Mouse (Mus musculus) stomach, adult 2 months (tissue): ENCODE results near the gene Lad1. TPM values are rescaled to one million over a fixed set of nuclear protein-coding genes. Genes with fewer than 3 reads are reported as not detected.

Source experiments
- polyA plus RNA-seq: library from polyadenylated mRNA; depleted of rRNA; stranded (reverse); fragments of >200 nt; gene quantifications from 2 replicates; pipeline ENCODE4 v1.2.3, GENCODE M21; 2012; rRNA removed

The Lad1 gene
- 140 and 153 TPM in 2 replicates for polyA plus RNA-seq

DNA sequence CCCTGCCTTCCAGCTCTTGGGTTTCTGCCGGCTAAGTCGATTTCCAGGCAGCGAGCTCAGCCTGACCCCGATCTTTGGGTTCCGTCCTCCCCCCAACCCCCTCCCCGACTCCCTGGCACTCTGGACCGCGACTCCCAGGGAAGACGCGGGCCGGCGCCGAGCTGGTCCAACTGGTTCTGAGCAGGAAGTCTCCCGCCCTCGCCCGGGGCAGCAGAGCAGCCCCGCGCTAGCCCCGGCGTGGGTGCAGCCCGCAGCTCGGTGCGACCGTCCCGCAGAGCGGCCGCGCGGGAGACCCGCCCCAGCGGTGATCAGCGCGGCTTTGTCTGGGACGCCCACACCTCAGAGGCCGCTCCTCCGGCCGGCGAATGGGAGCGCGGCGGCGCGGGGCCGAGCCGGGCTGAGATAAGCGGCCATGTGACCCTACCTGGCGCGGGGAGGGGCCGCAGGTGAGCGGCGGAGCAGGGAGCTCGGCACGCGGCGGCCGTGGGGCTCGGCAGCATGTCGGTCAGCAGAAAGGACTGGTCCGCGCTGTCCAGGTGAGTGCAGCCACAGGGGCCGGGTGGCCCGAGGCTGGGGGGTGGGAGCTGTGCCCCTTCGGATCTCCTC is at the start of gene Lad1:
Gene Lad1, plus strand, starts transcription at position 118 of the 606 bp plus-strand sequence.

DNA sequence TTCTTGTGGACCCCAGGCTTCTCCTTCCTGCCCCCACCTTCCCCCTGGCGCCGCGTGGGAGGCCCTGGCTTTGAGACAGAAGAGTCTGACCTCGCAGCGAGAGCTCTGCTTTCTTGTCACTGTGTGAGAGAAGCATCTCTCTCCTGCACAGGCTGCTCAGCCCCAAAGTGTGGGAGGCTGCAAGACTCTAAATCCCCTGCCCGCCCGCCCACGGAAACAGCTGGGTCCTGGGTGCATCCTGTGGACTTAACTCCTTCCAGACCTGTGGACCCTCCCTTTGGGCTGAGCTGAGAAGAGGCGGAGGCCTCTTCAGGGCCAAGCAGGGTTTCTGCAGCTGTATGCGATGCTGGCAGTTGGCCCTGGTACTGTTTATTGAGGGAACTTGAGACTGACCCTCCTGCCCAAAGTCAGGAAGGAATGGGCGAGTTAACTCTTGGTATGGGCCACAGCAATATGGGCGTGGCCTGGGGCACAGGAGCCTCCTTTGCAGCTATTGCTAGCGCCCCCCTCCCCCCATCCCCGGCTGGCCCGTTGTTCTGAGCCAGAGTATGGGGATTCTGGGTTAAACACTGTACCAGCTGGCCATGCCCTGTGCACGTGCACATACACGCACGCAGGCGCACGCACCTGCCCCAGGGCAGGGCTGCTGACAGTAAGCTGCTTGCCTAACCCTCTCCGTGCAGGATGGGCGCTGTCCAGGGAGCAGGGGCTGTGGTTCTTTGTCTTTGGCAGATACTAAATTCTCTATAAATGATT is 39.4 kb upstream of the Lad1 start, which contains the start of gene Tnni1:
Gene Tnni1, plus strand, starts transcription at position 655 of the 756 bp plus-strand sequence.

GRCm38 (mm10) chr1:135835716-135836483 is 17.5 kb downstream of the Lad1 start, which contains the start of gene Tnnt2:
Gene Tnnt2, plus strand, starts transcription at chr1:135836354.

Other genes with a start within 250 kb of the Lad1 start
- 2.7 and 5.7 TPM in 2 replicates for gene Nav1, start 211.3 kb upstream of the Lad1 start, polyA plus RNA-seq
- 419 and 552 TPM in 2 replicates for gene Csrp1, start 98.5 kb upstream of the Lad1 start, polyA plus RNA-seq
- 33.4 and 48.7 TPM in 2 replicates for gene Phlda3, start 52.5 kb upstream of the Lad1 start, polyA plus RNA-seq
- 0.97 and 3.0 TPM in 2 replicates for gene Tnni1, start 39.2 kb upstream of the Lad1 start, polyA plus RNA-seq
- gene Tnnt2, start 17.8 kb downstream of the Lad1 start, polyA plus RNA-seq = 0.26 and 0.76 TPM in 2 replicates
- 44.0 and 45.5 TPM in 2 replicates for gene Pkp1, start 100.6 kb downstream of the Lad1 start, polyA plus RNA-seq
- gene Igfn1, start 187.7 kb downstream of the Lad1 start, polyA plus RNA-seq = 0.11 and 0.15 TPM in 2 replicates
- 38.3 and 39.9 TPM in 2 replicates for gene Tmem9, start 189.6 kb downstream of the Lad1 start, polyA plus RNA-seq
- gene Ascl5, start 232.2 kb downstream of the Lad1 start, polyA plus RNA-seq = not detected in 2 replicates
- 1.3 and 2.5 TPM in 2 replicates for gene Cacna1s, start 234.2 kb downstream of the Lad1 start, polyA plus RNA-seq